Comparison of ENCODE assay signal across 12 mouse cellular contexts in genomic region chr13:51755584-51755983, GRCm38 (mm10). TPM values are rescaled to one million over a fixed set of nuclear protein-coding genes. Genes with fewer than 3 reads are reported as not detected.
DNase-seq lines count a peak whose midpoint lies in the region; ATAC-seq and TF ChIP-seq lines count a peak whose summit lies in the region.
"Had no signal": no experiment of that assay in that cellular context is flagged by ENCODE, and none has a peak within 500 bp of the region (broad histone marks: within the 10 kb centered on the region; RNA-seq: fewer than 3 reads in every experiment).

No protein-coding gene starts in this region.

- peaks cover 75% of the 10 kb centered on the region for H3K4me1 ChIP-seq in hindbrain, embryonic 10.5 days (replicated peaks)
- peaks cover 59% of the 10 kb centered on the region for H3K4me1 ChIP-seq in hindbrain, embryonic 13.5 days (replicated peaks)
- H3K4me1 ChIP-seq in CH12.LX (ENCODE audit: control insufficient read depth in 1 of 2, insufficient read depth in 2 of 2) (peaks cover 57 to 90% of the 10 kb centered on the region in 2 experiments), G1E (ENCODE audit: insufficient read depth, low read depth, low read length) (peaks cover 92% of the 10 kb centered on the region)
- H3K4me1 ChIP-seq in liver, embryonic 13.5 days (replicated peaks) = peaks cover 80% of the 10 kb centered on the region

- TF ChIP-seq POLR2A in CH12.LX (IDR thresholded peaks at IDR 0.05; ENCODE audit: low read depth, low read length) = no peak

- ATAC-seq in hindbrain, embryonic 13.5 days (ENCODE audit: low FRiP score) = no peak
- ATAC-seq in G1E (ENCODE audit: extremely low read depth, insufficient number of reproducible peaks, low FRiP score, poor library complexity, severe bottlenecking) = no peak
- no peak for ATAC-seq in liver, embryonic 13.5 days (ENCODE audit: low read depth)
- ATAC-seq: forebrain, embryonic 13.5 days had no signal

- no peak for DNase-seq in hindbrain, embryonic 10.5 days (ENCODE audit: low spot score)
- DNase-seq in CH12.LX (ENCODE audit: extremely low read depth) = no peak
- no peak for DNase-seq in G1E (ENCODE audit: low spot score)
- no peak for DNase-seq in liver, embryonic 13.5 days
- no peak for DNase-seq in embryo, embryonic 11 days
- DNase-seq in testis, postnatal 10 days (ENCODE audit: low spot score) = no peak
- DNase-seq: adrenal gland, postnatal 36 days; kidney, adult 8-10 months; lung, postnatal 4 days had no signal

- no peak overlapping the region for H3K4me2 ChIP-seq in hindbrain, embryonic 13.5 days
- no peak overlapping the region for H3K4me2 ChIP-seq in CH12.LX (ENCODE audit: insufficient read depth, low read depth, poor library complexity, severe bottlenecking)
- no peak overlapping the region for H3K4me2 ChIP-seq in liver, embryonic 13.5 days
- H3K4me2 ChIP-seq: forebrain, embryonic 13.5 days; hindbrain, embryonic 12.5 days had no signal

- H3K9ac ChIP-seq in hindbrain, embryonic 13.5 days = no peak overlapping the region
- no peak overlapping the region for H3K9ac ChIP-seq in CH12.LX (ENCODE audit: insufficient read depth, low read depth)
- H3K9ac ChIP-seq in liver, embryonic 13.5 days = 0 out of 2 replicates have a peak overlapping the region, but pooled peaks have one; percentile 49
- H3K9ac ChIP-seq: forebrain, embryonic 13.5 days; hindbrain, embryonic 12.5 days had no signal

- dilution Hi-C loops in CH12.LX (cut with MboI; ENCODE audit: extremely low pct_ligation_motif_present, extremely low pct_unique_long_range_greater_than_20kb, low sequenced_read_pairs) = no loop called here

- peaks cover 5% of the 10 kb centered on the region; the same call in 1 of the 2 replicates for H3K79me2 ChIP-seq in CH12.LX (replicated peaks; ENCODE audit: control insufficient read depth, extremely low read depth, insufficient read depth, poor library complexity, severe bottlenecking)

- TF ChIP-seq RAD21 in CH12.LX (IDR thresholded peaks at IDR 0.05; ENCODE audit: low read depth, low read length) = no peak

- H3K36me3 ChIP-seq in hindbrain, embryonic 10.5 days = no peaks in the 10 kb centered on the region
- H3K36me3 ChIP-seq in hindbrain, embryonic 13.5 days = no peaks in the 10 kb centered on the region
- H3K36me3 ChIP-seq in CH12.LX (replicated peaks in 1 of 2; ENCODE audit: control insufficient read depth in 1 of 2, insufficient read depth in 1 of 2, low read length in 1 of 2) = peaks cover 0 to 38% of the 10 kb centered on the region in 2 experiments
- H3K36me3 ChIP-seq in G1E (replicated peaks) = peaks cover 90% of the 10 kb centered on the region
- no peaks in the 10 kb centered on the region for H3K36me3 ChIP-seq in liver, embryonic 13.5 days
- H3K36me3 ChIP-seq: hindbrain, embryonic 12.5 days had no signal

- H3K9me3 ChIP-seq in hindbrain, embryonic 10.5 days = no peaks in the 10 kb centered on the region
- no peaks in the 10 kb centered on the region for H3K9me3 ChIP-seq in hindbrain, embryonic 13.5 days
- H3K9me3 ChIP-seq in CH12.LX (replicated peaks; ENCODE audit: low read length) = no peaks in the 10 kb centered on the region
- H3K9me3 ChIP-seq in G1E (replicated peaks) = no peaks in the 10 kb centered on the region
- H3K9me3 ChIP-seq in liver, embryonic 13.5 days (replicated peaks) = no peaks in the 10 kb centered on the region
- H3K9me3 ChIP-seq: forebrain, embryonic 13.5 days; hindbrain, embryonic 12.5 days had no signal

- TF ChIP-seq EP300 in CH12.LX (IDR thresholded peaks at IDR 0.05; ENCODE audit: low read length) = no peak

- 87% methylated on average over 7 of the region's 7 CpGs for WGBS in hindbrain, embryonic 10.5 days
- 87% methylated on average over 7 of the region's 7 CpGs for WGBS in hindbrain, embryonic 13.5 days
- 72% methylated on average over 7 of the region's 7 CpGs for WGBS in liver, embryonic 13.5 days (ENCODE audit: insufficient replicate concordance)

- no peaks in the 10 kb centered on the region for H3K27me3 ChIP-seq in hindbrain, embryonic 10.5 days (ENCODE audit: insufficient read depth, poor library complexity, severe bottlenecking)
- H3K27me3 ChIP-seq in hindbrain, embryonic 13.5 days = no peaks in the 10 kb centered on the region
- no peaks in the 10 kb centered on the region for H3K27me3 ChIP-seq in CH12.LX (replicated peaks)
- no peaks in the 10 kb centered on the region for H3K27me3 ChIP-seq in G1E (ENCODE audit: insufficient read depth, low read length)
- no peaks in the 10 kb centered on the region for H3K27me3 ChIP-seq in liver, embryonic 13.5 days
- H3K27me3 ChIP-seq: forebrain, embryonic 13.5 days; hindbrain, embryonic 12.5 days had no signal

- 0 out of 2 replicates have a peak overlapping the region, but pooled peaks have one; percentile 18 for H3K27ac ChIP-seq in hindbrain, embryonic 10.5 days
- no peak overlapping the region for H3K27ac ChIP-seq in hindbrain, embryonic 13.5 days
- peak overlapping the region; percentile 47; the same call in 1 of the 2 replicates for H3K27ac ChIP-seq in CH12.LX (ENCODE audit: insufficient read depth, low read depth)
- peak overlapping the region; percentile 79 for H3K27ac ChIP-seq in liver, embryonic 13.5 days
- H3K27ac ChIP-seq: forebrain, embryonic 13.5 days; hindbrain, embryonic 12.5 days had no signal

- in situ Hi-C loops in CH12.LX (cut with MboI; ENCODE audit: low pct_ligation_motif_present, low pct_unique_long_range_greater_than_20kb, low sequenced_read_pairs) = no loop called here

- TF ChIP-seq CTCF in CH12.LX (conservative IDR thresholded peaks at IDR 0.05 in 1 of 2, IDR thresholded peaks at IDR 0.05 in 1 of 2; ENCODE audit: low read depth in 2 of 2, low read length in 2 of 2) (no peak), G1E (IDR thresholded peaks at IDR 0.05; ENCODE audit: low read depth, low read length) (no peak)

- no peak overlapping the region for H3K4me3 ChIP-seq in hindbrain, embryonic 10.5 days
- no peak overlapping the region for H3K4me3 ChIP-seq in hindbrain, embryonic 13.5 days
- peak overlapping the region in 1 of 3 experiments; percentile 26 for H3K4me3 ChIP-seq in CH12.LX (replicated peaks in 1 of 3; ENCODE audit: low read depth in 2 of 3, low read length in 2 of 3, poor library complexity in 1 of 3)
- peak overlapping the region; percentile 34; the same call in 1 of the 2 replicates for H3K4me3 ChIP-seq in G1E (ENCODE audit: low read depth, low read length)
- no peak overlapping the region for H3K4me3 ChIP-seq in liver, embryonic 13.5 days (replicated peaks)
- H3K4me3 ChIP-seq: forebrain, embryonic 13.5 days; hindbrain, embryonic 12.5 days had no signal

TF ChIP-seq in CH12.LX, 34 proteins besides CTCF, POLR2A, EP300 and RAD21:
- TF ChIP-seq SMC3 (IDR thresholded peaks at IDR 0.05; ENCODE audit: low read depth, low read length) (no peak), JUN (IDR thresholded peaks at IDR 0.05; ENCODE audit: insufficient read depth, low read depth, low read length) (no peak), MAFK (IDR thresholded peaks at IDR 0.05; ENCODE audit: insufficient replicate concordance, low read length) (no peak), E2F4 (IDR thresholded peaks at IDR 0.05; ENCODE audit: insufficient replicate concordance, low read depth, low read length) (no peak), RCOR1 (conservative IDR thresholded peaks at IDR 0.05; ENCODE audit: low read depth, low read length) (no peak), MXI1 (IDR thresholded peaks at IDR 0.05; ENCODE audit: low read depth, low read length) (no peak), USF1 (IDR thresholded peaks at IDR 0.05; ENCODE audit: low read depth, low read length) (no peak), POLR2AphosphoS2 (IDR thresholded peaks at IDR 0.05; ENCODE audit: low read depth, low read length) (no peak), ZMIZ1 (IDR thresholded peaks at IDR 0.05; ENCODE audit: low read depth, low read length) (no peak), IRF4 (IDR thresholded peaks at IDR 0.05; ENCODE audit: low read depth, low read length) (no peak), CHD2 (IDR thresholded peaks at IDR 0.05; ENCODE audit: low read length) (no peak), ZKSCAN1 (IDR thresholded peaks at IDR 0.05; ENCODE audit: borderline replicate concordance, low read depth, low read length) (no peak), NELFE (IDR thresholded peaks at IDR 0.05; ENCODE audit: low read depth, low read length) (no peak), MYC (IDR thresholded peaks at IDR 0.05; ENCODE audit: low read depth, low read length) (no peak), MAZ (IDR thresholded peaks at IDR 0.05; ENCODE audit: low read depth, low read length) (no peak)

RNA-seq across cellular contexts. Expression of gene Sema4d, which starts 38.0 kb away (rescaled TPM):
- polyA plus RNA-seq in hindbrain, embryonic 10.5 days (2016; fragmentation: Nextera tagmentation; extraction: Ambion mirVana) = 5.9 and 7.5 TPM in 2 replicates
- 10.5 and 10.9 TPM in 2 replicates for polyA plus RNA-seq in hindbrain, embryonic 13.5 days (2015; fragmentation: Nextera tagmentation; extraction: Ambion mirVana)
- 16.7 and 17.8 TPM in 2 replicates for total RNA-seq in CH12.LX (2012; rRNA removed)
- 9.8 and 12.8 TPM in 2 replicates for total RNA-seq in CH12.LX (2014; rRNA removed)
- polyA plus RNA-seq in CH12.LX (2012; ENCODE audit: insufficient read length, low read depth) = 57.6 and 67.1 TPM in 2 replicates
- total RNA-seq in G1E (2014; fragmentation: Nextera tagmentation) = 62.1 and 66.9 TPM in 2 replicates
- total RNA-seq in G1E (2017) = 15.6 and 17.3 TPM in 2 replicates
- polyA plus RNA-seq in G1E (2012) = 58.6 and 64.7 TPM in 2 replicates
- 6.0 and 7.6 TPM in 2 replicates for polyA plus RNA-seq in liver, embryonic 13.5 days (2015; fragmentation: Nextera tagmentation; extraction: Ambion mirVana)
